Mouse (Mus musculus) E14TG2a.4 (cell line): ENCODE data around the gene Prdx5.

ENCODE experiments used
- H3K27me3 ChIP-seq: 2 replicates; pipeline ENCODE4 v1.6.1; 2014; ENCODE audit warnings: low read length, control low read depth; ENCODE audit not compliant: insufficient read depth
- H3K36me3 ChIP-seq: 2 replicates; pipeline ENCODE4 v1.6.1; 2014; ENCODE audit warnings: low read length, control low read depth; ENCODE audit not compliant: insufficient read depth
- H3K4me1 ChIP-seq: replicated peaks from 2 replicates; pipeline ENCODE4 v1.6.1; 2014; ENCODE audit warnings: low read depth, low read length, control low read depth
- H3K4me3 ChIP-seq: replicated peaks from 2 replicates; pipeline ENCODE4 v1.5.1; 2014; ENCODE audit warnings: mild to moderate bottlenecking, low read length
- H3K9me3 ChIP-seq: 2 replicates; pipeline ENCODE4 v1.6.1; 2014; ENCODE audit warnings: low read length, control low read depth
- CTCF ChIP-seq: conservative IDR thresholded peaks from 2 replicates; pipeline ENCODE4 v1.5.1; 2014; ENCODE audit warnings: low read length
- NANOG ChIP-seq: IDR thresholded peaks from 2 replicates; pipeline ENCODE4 v1.6.1; 2014; ENCODE audit warnings: borderline replicate concordance, low read length, mixed read lengths
- POU5F1 ChIP-seq: IDR thresholded peaks from 2 replicates; pipeline ENCODE4 v1.6.1; 2014; ENCODE audit warnings: low read length, borderline replicate concordance

Gene Prdx5

GRCm38 (mm10) chr19:6909507-6910289 lies at the start of gene Prdx5, which contains the start of gene Trmt112:
Gene Prdx5 (minus strand): TSS chr19:6910106.
Gene Trmt112 (plus strand): TSS chr19:6909698.
- Histone ChIP-seq H3K36me3 (peaks cover 63% of the 10 kb centered on the region), H3K4me3 (peak within 1 kb of the TSS; percentile 86), H3K9me3 (no peaks in the 10 kb centered on the region), H3K4me1 (peaks cover 63% of the 10 kb centered on the region), H3K27me3 (no peaks in the 10 kb centered on the region)
- TF ChIP-seq CTCF, result no peak
- TF ChIP-seq POU5F1, result no peak

- Histone ChIP-seq H3K4me1 (peaks cover 74% of the 10 kb centered on the region), H3K9me3 (no peaks in the 10 kb centered on the region), H3K27me3 (no peaks in the 10 kb centered on the region), H3K36me3 (peaks cover 88% of the 10 kb centered on the region), H3K4me3 (0 out of 2 replicates have a peak overlapping the region, but pooled peaks have one; percentile 17)
- TF ChIP-seq CTCF (no peak), NANOG (no peak), POU5F1 (no peak)
Measured at GRCm38 (mm10) chr19:6956461-6956860, 46.6 kb upstream of the Prdx5 start.

GRCm38 (mm10) chr19:6955424-6955823 lies 45.5 kb upstream of the Prdx5 start:
- TF ChIP-seq NANOG, result no peak
- TF ChIP-seq CTCF, result no peak
- peaks cover 78% of the 10 kb centered on the region for H3K36me3 ChIP-seq
- no peaks in the 10 kb centered on the region for H3K9me3 ChIP-seq
- peak overlapping the region; percentile 57 for H3K4me3 ChIP-seq
- peaks cover 78% of the 10 kb centered on the region for H3K4me1 ChIP-seq
- no peaks in the 10 kb centered on the region for H3K27me3 ChIP-seq

DNA sequence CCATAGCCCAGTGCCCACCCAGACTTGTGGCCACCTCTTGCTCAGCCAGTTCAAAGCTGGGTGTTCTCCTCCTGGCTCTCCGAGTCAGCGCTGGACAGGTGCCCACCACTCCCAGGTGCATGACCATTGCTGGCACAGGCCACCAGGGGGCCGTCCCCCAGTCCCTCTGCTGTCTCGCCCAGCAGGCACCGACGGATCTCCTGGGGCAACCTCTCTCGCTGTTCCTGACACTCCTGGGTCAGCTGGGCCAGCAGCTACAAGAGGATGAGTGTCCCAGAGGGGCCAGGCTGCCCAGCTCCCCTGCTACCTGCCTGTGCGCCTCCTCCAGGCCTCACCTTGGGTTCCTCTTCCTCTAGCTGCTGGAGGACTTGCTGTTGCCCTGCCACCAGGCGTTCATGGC lies 44.1 kb upstream of the Prdx5 start:
- Histone ChIP-seq H3K36me3 (peaks cover 73% of the 10 kb centered on the region), H3K27me3 (no peaks in the 10 kb centered on the region), H3K4me1 (peaks cover 86% of the 10 kb centered on the region), H3K4me3 (no peak overlapping the region), H3K9me3 (no peaks in the 10 kb centered on the region)
- no peak for TF ChIP-seq POU5F1
- TF ChIP-seq CTCF, result peak; percentile 30; the same call in 1 of the 2 replicates
- no peak for TF ChIP-seq NANOG

DNA sequence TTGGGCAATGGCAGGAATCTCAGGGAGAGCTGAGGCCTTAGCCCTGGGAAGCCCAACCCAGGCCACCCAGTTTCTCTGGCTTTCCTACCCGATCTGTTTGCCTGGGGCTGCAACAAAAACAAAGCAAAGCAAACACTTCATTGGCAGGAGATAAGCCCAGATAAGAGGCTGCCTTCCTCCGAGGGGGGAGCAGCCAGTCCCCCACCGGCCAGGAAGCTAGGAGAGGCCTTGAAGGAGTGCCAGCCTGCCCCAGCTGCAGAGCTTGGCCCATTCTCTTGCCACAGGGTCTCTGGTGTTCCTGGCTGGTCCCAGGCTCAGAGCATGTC lies 42.8 kb upstream of the Prdx5 start:
- Histone ChIP-seq H3K36me3 (peaks cover 61% of the 10 kb centered on the region), H3K27me3 (no peaks in the 10 kb centered on the region), H3K4me1 (peaks cover 86% of the 10 kb centered on the region), H3K4me3 (peak overlapping the region; percentile 88), H3K9me3 (no peaks in the 10 kb centered on the region)
- TF ChIP-seq CTCF, result no peak
- no peak for TF ChIP-seq NANOG
- TF ChIP-seq POU5F1, result no peak

GRCm38 (mm10) chr19:6951994-6952711 lies 42.2 kb upstream of the Prdx5 start:
- no peaks in the 10 kb centered on the region for H3K9me3 ChIP-seq
- H3K4me1 ChIP-seq, result peaks cover 85% of the 10 kb centered on the region
- peak overlapping the region; percentile 88 for H3K4me3 ChIP-seq
- no peaks in the 10 kb centered on the region for H3K27me3 ChIP-seq
- TF ChIP-seq NANOG (no peak), POU5F1 (no peak), CTCF (no peak)
- peaks cover 56% of the 10 kb centered on the region for H3K36me3 ChIP-seq

DNA sequence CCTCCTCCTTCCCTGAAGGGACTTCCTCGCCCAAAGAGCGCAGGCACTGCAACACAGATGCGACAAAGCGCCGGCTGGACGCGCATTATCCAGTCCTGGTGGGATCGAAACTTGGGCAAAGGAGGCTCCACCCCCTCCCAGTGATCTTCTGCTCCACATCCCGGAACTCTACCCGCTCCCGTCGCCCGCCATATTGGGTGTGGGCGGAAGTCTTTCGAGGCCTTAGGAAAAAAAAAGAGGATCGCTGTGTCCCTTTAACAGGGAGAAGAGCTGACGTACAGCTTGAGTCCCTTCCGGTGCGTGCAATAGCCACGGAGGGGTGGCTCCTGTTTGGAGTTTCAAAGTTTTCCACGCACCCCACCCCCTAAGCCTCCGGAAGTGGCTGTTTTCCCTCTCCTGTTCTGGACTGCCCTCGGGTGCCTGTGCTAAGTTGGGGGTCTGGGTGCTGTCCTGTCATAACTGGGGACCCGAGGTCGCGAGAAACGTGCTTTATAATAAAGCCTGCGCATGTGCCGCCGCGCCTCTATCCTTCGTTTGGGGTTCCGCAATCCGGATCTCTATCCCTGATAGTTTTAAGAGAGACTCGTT lies 41.6 kb upstream of the Prdx5 start:
- Histone ChIP-seq H3K27me3 (no peaks in the 10 kb centered on the region), H3K36me3 (peaks cover 49% of the 10 kb centered on the region), H3K9me3 (no peaks in the 10 kb centered on the region), H3K4me3 (peak overlapping the region; percentile 88), H3K4me1 (peaks cover 85% of the 10 kb centered on the region)
- no peak for TF ChIP-seq POU5F1
- TF ChIP-seq NANOG, result no peak
- no peak for TF ChIP-seq CTCF

GRCm38 (mm10) chr19:6950613-6951153 lies 40.8 kb upstream of the Prdx5 start:
- H3K27me3 ChIP-seq, result no peaks in the 10 kb centered on the region
- H3K4me1 ChIP-seq, result peaks cover 84% of the 10 kb centered on the region
- peak overlapping the region; percentile 88 for H3K4me3 ChIP-seq
- TF ChIP-seq POU5F1 (no peak), NANOG (no peak), CTCF (no peak)
- no peaks in the 10 kb centered on the region for H3K9me3 ChIP-seq
- peaks cover 48% of the 10 kb centered on the region for H3K36me3 ChIP-seq
